Mouse (Mus musculus): ENCODE results near the gene Kifc5b.
A peak's percentile ranks its signal among the peaks of the same experiment; 100 is the strongest.
"Not testable (repeated sequence)": the region's sequence is repeated elsewhere in the genome, so short reads cannot be mapped to it uniquely, and the experiment has no call there.

The Kifc5b gene

DNA sequence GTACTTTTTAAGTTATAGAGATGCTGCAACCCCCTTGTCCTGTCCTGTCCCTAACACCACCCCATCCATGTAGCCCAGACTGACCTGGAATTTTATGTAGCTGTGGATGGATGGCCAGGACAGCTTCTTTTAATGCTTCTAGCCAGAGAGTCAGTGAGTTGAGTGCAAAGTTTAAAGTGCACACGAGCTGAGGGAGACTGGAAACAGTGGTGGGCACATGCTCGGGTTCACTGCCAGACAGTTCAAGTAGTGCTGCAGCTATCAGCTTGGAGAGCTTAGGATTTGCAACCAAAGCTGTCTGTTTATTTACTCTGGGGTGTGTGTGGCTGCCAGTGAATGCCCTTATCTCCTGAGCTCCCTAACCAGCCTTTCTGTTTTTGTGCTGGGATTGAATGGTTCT, 2.6 kb downstream of the Kifc5b start:
- not testable (repeated sequence) for DNase-seq (ENCODE audit: low spot score)

DNA sequence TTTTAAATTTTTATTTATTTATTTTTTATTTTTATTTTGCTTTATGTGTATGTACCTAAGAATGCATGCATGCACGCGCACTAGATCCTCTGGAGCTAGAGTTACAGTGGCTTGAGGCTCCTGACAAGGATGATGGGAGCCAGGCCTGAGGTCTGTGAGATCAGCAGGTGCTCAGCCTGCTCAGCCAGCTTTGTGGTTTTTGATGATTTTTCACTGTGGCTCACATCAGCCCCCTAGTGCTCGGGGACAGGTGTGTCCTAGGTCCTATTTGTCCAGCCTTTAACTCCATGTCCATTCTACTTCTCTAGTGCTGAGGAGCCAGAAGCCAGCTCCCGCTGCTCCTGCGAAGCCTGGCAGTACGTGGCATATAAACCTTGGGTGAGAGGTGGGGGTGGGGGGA, 5.5 kb downstream of the Kifc5b start:
- not testable (repeated sequence) for DNase-seq (ENCODE audit: low spot score)

DNA sequence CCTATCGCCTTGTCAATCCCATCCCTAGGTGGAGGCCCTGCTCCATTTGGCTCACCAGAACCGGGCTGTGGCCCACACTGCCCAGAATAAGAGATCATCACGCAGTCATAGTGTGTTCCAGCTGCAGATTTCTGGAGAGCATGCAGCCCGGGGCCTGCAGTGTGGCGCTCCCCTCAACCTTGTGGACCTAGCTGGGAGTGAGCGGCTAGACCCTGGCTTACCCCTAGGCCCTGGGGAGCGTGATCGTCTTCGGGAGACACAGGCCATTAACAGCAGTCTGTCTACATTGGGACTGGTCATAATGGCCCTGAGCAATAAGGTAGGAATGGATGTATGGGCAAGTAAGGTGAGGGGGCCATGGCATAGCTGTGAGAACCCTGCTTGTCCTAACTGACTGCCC, 8.5 kb downstream of the Kifc5b start:
- DNase-seq (ENCODE audit: low spot score) = not testable (repeated sequence)

DNA sequence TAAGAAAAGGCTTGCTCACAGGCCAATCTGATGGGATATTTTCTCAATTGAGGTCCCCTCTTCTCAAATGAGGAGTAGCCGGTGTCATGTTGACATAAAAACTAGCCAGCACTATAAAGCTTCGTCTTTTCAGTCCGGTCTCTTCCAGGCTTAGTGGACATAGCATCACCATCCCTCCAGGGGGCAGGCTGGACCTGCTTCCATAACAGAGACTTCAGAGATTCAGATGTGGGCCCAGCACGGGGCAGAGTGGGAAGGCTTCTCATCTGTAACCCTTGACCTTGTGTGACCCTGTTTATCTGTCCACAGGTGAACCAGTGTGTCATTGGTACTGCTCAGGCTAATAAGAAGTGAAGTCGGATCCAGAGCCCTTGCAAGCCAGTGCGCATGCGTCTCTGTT, 14.9 kb downstream of the Kifc5b start:
- DNase-seq (ENCODE audit: low spot score) = not testable (repeated sequence)

DNA sequence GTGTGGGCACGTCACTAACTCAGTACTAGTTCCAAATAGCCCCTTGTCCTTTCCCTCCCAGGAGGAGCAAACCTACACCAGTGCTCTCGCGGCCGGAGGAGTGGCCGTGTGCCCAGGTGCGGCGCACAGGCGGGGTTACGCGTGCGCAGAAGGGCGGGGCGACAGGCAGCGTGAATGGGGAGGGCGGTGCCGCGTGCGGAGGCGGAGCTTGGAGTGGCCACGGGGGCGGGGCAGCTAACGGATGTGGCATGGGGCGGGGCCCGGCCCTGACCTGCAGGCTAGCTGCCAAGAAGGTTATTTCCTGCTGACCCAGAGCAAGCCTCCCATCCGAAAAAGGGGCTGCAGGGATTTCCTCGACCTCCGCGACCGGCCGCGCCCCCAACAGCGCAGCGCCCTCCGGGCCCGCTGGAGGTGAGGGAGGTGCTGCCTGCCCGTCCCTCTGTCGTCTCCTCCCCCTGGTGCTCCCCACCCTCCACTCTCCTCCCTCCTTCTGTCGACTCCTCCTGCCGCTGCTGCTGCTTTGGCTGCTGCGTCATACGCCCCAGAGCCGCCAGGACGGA, 16.0 kb downstream of the Kifc5b start, which contains the start of gene Phf1:
Phf1 (plus strand) TSS at position 214 of the 560 bp plus-strand sequence.
- DNase-seq (ENCODE audit: low spot score) = peak; percentile 99

DNA sequence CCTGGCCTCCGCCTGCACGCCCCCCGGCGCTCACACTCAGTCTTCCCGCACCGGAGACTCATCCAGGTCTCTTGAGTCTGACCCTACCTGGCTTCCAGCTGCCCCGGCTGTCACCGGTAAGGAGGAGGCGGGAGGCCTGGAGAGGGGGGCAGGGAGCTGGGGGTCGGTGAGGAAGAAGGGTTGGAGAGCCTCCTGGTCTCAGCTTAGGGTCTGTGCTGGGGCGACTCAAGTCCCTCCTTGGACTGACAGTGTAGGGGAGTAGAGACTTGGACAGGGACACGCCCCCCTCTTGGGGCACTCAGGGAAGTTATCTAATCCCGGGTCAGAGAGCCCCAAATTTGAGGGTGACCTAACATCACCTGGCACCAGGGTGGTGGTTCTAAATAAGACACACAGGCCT, 16.5 kb downstream of the Kifc5b start:
- DNase-seq (ENCODE audit: low spot score) = no peak

DNA sequence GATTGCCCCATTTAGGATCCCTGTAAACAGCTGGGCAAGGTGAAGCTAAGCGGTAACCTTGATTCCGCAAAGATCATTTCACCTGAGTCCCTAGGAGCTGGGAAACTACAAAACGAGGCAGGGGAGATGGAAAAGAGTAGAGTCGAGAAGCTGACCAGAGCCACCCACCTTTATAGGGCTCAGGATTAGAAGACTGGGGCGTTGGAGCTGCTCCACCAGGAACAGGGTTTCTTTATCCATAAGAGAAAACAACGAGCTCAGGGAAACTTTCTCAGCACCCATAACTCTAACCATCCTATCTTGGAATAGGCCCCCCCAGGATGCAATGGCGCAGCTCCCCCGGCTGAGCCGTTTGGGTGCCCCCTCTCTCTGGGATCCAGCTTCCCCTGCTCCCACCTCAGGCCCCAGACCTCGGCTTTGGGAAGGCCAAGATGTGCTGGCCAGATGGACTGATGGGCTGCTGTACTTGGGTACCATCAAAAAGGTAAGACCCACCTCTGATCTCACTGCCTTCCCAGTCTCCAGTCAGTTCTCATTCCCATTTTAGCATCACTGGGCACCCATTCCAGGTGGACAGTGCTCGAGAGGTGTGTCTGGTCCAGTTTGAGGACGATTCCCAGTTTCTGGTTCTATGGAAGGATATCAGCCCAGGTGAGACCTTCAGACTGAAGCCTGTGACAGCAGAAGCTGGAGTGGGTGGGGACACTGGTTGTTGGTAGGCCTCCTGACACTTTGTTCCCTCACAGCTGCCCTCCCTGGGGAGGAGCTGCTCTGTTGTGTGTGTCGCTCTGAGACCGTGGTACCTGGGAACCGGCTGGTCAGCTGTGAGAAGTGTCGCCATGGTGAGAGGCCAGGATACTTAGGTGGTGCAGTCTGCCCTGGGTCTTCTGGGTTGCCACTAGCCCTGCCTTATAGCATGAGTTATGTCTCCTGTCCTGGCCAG, 17.3 kb downstream of the Kifc5b start:
- DNase-seq (ENCODE audit: low spot score) = no peak

DNA sequence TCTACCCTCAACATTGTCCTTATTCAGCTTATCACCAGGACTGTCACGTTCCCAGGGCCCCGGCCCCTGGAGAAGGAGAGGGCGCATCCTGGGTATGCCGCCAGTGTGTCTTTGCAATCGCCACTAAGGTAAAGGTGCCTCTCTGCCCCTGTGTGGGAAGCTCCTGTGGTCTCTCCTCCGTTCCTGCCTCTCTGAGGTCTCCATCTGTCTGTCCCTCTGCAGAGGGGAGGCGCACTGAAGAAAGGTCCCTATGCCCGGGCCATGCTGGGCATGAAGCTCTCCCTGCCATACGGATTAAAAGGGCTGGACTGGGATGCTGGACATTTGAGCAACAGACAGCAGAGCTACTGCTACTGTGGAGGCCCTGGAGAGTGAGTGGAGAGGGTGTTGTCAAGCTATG, 18.1 kb downstream of the Kifc5b start:
- no peak for DNase-seq (ENCODE audit: low spot score)

DNA sequence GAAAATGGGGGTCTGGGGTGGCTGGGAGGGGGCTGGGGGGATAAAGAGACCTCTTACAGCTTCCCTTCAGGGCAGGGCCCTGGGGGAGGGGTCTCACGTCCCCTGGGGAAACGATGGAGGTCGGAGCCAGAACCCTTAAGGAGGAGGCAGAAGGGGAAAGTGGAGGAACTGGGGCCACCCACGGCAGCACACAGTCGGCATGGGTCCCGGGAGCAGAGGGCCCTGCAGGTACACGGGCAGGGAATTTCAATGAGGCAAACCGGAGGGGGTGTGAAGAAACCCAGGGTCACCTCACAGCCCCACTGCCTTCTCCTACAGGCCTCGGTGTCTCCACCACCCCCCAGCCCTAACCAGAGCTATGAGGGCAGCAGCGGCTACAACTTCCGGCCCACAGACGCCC, 19.6 kb downstream of the Kifc5b start:
- DNase-seq (ENCODE audit: low spot score) = no peak

DNA sequence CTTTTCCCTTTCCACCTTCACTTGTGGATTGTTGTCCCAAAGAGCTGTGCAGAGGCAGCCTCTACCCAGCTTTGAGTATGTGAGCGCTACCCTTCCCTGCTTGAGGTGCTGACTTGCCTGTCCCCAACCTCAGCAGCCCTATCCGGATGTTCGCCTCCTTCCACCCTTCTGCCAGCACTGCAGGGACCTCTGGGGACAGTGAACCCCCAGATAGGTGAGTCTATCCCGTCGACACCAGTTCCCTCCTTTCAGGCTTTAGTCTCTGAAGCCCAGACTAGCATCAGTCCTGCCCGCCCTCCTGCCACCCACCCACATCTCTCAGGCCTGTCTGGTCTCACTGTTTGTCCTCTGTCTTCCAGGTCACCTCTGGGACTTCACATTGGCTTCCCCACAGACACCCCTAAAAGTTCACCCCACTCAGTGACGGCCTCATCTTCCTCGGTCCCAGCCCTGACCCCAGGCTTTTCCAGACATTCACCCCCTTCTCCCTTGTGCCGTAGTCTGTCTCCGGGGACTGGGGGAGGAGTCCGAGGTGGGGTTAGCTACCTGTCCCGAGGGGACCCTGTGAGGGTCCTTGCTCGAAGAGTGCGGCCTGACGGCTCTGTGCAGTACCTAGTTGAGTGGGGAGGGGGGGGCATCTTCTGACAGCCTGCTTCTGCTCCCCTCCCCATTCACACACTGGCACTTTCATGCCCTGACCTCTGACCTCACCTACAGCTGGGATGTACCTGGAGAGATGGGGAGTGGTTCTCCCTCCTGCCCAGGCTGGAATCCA, 20.2 kb downstream of the Kifc5b start:
- DNase-seq (ENCODE audit: low spot score) = no peak

DNA sequence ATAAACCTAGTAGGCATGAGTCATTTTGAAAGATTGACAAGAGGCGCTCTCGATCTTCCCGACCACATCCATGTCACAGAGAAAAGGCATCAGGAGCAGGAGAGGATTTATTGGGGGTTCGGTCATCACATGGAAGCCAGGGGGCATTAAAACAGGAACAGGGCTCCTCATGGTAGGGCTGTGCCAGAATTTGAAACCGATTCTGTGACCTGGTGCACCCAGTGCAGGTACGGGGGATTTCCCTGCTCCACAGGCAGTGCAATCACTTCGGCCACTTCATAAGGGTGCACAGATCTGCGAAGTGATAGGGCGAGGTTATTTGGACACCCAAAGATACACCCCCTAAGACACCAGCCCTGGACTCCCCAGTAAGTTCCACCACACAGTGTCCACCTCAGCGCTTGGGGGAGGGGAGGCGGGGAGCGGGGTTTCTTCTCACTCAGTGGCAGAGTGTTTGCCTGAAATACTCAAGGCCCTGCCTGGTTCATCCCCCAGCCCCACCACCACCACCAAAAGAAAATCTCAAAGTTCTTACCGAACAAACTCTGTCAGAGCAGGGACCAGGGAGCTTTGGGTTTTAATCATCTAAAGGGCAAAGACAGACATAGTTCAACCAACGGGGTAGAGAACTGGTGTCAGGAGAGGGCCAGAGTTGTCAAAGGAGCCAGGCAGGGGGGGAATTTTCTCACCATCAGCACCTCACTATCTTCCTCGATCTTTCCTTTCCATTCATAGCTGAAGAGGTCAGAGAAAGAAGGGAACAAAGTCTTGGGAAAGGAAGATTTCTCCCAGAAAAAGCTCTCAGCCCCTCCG, 21.2 kb downstream of the Kifc5b start:
- DNase-seq (ENCODE audit: low spot score) = no peak

DNA sequence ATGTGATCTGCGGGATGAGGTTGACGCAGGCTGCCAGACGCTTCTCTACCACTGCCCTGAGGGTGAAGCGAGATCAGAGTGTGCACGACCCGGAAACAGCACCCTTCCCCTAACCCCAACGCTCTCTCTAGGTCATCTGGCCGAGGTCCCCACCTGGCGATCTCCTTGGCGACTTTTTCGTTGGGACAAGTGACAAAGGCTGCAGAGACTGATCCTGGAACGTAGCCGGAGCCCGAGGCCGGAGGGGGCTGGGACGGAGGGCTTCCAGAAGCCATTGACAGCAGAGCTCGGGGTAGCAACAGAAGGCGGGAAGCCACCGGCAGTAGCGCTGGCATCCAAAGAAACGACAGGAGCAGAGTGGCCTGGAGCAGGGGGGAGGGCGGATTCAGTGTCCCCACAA, 21.8 kb downstream of the Kifc5b start:
- DNase-seq (ENCODE audit: low spot score) = no peak

DNA sequence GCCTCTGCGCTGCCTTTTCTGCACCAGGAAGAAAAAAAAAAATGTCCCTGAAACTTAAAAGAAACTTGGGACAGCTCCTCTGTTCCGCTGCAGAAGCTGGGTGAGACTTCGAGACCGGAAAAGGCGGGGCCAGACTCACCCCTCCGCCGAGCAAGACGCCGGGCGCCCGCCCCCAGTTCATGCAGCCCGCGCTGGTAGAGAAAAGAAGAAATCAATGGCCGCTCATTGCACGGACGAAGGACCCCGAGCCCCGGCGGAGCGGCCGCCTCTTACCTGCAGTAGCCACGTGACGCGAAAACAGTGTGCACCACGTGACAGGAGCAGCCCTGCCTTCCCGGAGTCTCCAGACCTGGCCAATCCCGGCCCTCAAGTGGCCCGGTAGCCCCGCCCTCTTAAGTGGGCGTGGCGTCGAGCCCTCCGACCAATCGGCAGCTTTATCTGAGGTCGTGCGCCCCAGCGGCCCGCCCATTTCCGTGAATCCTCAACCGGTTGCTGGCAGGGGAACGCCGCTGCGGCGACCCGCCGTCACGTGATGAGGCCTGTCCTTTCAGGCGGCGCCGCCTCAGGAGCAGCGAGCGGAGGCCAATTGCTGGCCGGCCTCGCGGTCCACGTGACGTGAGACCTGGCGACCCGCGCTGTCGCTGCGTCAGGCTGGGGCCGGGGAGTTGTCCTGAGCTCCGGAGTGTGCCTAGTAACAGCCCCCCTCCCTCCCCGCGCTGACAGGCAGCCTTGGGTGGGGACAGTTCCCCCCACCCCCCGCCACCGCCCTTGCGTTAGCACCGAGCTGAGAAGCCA, 22.5 kb downstream of the Kifc5b start, which contains the start of gene Cuta:
Cuta (minus strand) TSS at position 392 of the 795 bp plus-strand sequence.
- peak; percentile 97 for DNase-seq (ENCODE audit: low spot score)

DNA sequence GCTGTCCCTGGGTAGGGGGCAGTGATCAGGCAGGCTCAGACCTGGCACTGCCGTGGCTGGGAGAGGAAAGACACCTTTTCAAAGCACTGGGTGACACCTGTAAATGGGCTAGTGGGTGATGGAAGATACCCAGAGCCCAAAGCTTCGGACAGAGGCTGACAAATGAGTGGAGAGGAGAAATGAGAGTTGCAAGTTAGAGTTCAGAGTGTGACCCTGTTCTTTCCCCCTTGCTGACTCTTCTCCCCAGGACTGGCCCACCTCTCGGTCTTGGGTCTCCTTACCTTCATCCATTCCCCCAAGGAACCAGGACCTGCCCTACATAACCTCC, 23.0 kb downstream of the Kifc5b start:
- DNase-seq (ENCODE audit: low spot score) = no peak

DNA sequence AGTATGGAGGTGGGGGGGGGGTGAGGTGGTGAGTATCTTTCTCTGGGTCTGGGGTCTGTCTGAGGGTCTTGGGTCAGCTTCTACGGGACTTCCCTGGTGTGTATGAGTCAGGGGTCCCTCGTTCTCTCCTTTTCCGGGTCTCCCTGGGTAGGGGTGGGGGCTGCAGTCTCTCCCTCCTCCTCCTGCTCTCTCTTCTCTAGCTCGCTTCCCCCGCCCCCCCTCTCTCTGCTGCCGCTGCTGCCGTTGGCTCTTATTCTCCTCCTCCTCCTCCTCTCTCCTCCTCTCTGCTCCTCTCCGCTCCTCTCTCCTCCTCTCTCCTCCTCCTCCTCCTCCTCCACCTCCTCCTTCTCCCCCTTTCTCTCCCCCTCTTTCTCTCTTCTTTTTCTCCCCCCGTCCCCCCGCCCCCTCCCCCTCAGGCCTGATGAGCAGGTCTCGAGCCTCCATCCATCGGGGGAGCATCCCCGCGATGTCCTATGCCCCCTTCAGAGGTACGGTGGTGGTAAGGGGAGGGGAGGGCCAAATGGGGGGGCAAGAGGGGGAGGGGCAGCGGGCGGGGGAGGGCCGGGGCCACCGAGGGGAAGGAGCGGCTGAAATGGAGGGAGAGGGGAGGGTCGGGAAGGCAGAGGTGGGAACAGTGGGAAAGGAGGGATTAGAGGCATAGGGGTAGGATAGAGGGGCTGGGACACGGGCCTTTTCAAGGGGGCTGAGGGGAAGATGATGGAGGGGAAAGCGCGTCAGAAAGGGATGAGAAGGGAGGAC, 24.3 kb downstream of the Kifc5b start, which contains the start of gene Syngap1:
Syngap1 (plus strand) TSS at position 223 of the 759 bp plus-strand sequence.
- DNase-seq (ENCODE audit: low spot score) = no peak

DNA sequence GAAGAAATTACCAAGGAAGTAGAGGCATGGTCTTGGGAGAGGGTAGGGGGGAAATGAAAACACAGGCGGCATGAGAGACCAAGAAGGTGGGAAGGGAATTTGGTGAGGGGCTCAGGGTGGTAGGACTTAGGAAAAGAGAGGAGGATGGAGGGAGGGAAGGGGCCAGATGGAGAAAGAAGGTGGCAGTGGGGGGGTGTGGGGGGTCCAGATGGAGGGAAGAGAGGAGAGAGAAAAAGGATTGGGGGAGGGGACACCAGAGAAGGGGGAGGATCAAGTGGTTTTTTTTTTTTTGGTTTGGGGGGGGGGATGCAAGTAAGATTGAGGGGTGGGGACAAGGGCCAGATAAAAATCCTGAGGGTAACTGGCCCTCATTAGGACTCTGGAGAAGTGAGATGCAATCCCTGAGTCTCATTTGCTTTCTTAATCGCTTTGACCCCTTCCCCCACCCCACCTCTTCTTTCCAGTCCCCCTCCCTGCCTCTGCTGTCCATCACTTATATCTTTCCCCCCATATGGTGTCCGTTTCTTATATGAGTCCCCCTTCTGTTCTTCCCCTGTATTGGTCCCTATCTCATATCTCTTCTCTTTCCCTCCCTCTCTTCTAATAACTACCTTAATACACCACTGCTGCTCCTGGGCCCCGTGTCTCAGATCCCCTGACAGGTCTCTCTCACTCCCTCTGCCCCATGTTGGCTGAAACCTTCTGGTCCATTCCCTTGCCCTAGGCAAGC, 25.1 kb downstream of the Kifc5b start:
- no peak for DNase-seq (ENCODE audit: low spot score)

DNA sequence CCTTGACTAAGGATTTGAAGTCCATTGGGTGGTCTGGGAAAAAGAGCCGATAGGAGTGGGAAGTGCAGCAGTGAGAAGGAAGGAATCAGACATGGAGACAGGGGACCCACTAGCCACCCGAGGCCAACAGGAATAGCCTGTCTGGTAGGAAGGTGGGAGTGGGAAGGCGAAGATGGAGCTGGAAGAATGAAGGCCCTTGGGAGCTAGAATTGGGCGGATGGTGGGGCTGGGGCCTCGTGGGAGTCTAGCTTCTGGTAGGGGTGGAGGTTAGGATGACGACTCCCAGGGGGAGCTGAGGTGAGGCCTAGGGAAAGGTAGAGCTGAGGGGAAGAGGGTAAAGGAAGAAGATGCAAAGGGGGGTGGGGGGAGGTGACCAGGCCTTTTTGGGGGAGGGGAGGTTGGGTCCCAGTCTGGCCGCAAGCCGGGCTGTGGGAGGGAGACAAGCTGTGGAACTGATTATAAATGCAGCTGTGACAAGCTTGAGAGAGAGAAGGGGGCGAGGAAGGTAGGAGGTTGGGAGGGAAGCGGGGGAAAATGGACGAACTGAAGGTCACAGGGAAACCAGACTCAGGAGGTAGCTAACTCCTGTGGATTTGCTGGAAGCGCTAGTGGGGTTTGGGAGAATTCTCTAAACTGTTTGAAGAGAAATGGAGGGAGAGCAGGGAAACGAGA, 29.1 kb downstream of the Kifc5b start:
- DNase-seq (ENCODE audit: low spot score) = no peak

DNA sequence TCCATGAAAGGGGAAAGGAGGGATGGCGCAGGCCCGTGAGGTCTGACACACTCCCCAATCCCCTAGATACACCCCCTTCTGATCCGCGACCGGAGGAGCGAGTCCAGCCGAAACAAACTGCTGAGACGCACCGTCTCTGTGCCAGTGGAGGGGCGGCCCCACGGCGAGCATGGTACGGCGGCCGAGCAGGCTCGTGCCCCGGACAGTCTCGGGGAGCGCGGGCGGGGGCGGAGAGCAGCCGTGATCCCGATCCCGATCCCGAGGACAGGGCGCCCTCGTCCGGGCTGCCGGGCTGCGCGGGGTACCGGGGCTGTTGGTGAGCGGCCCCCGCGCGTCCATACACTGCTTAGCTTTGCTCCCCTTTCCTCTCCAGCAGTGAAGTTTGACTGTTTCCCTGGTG, 29.7 kb downstream of the Kifc5b start:
- peak; percentile 75 for DNase-seq (ENCODE audit: low spot score)
